Mouse (Mus musculus) leukemia stem cell, adult 10-12 weeks (primary cell): ENCODE measurements around the gene Ccdc114. TPM values are rescaled to one million over a fixed set of nuclear protein-coding genes. Genes with fewer than 3 reads are reported as not detected.

Experiments
- polyA plus RNA-seq: library from polyadenylated mRNA; stranded (reverse); fragments of >175 nt; gene quantifications from 2 replicates; pipeline ENCODE4 v1.2.3, GENCODE M21; 2012; ENCODE audit warnings: low replicate concordance

The Ccdc114 gene
- 0.83 and 1.0 TPM in 2 replicates for polyA plus RNA-seq

DNA sequence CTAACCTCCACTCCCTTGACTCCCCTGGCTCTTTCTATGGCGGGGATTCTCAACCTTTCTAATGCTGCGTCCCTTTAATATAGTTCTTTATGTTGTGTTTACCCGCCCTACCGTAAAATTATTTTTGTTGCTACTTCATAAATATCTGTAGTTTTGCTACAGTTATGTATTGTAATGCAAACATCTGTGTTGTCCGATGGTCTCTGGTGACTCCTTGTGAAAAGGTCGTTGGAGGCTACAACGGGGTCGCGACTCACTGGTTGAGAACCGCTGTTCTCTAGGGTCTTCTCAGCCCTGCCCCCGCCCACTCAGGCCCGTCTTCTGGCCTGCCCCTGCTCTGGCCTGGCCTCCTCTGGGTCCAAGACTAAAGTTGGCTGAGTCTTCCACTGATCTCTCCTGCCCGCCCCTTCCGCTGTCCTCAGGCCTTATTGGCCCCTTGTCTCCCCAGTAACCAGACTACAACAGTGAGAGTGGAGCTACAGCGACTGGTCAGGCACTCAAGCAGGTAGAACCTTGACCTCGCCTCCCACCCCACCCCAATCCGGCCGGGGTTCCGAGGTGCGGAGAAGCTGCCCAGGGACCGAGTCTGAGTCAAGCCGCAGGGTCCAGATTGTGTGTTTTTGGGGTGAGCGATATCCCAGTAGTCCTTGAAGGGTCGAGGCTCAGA, at the start of gene Ccdc114:
Gene Ccdc114 (plus strand): TSS at position 311 of the 667 bp plus-strand sequence.

DNA sequence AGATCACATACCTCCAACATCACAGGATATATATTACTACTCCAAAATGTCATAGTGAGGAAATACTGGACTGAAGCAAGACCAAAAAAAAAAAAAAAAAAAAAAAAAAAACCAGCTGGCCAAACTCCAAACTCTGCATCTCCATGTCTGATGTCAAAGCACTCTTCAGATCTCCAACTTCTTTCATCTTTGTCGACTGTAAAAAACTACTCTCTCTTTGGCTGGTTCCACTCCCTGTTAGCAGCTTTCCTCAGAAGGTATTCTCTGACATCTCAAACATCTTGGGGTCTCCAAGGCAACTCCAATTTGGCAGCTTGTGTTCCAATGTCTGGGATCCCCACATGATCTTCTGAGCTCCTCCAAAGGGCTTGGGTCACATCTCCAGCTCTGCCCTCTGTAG, 45.6 kb upstream of the Ccdc114 start, which contains the start of gene Grin2d:
Gene Grin2d (minus strand): TSS at position 101 of the 400 bp plus-strand sequence.

DNA sequence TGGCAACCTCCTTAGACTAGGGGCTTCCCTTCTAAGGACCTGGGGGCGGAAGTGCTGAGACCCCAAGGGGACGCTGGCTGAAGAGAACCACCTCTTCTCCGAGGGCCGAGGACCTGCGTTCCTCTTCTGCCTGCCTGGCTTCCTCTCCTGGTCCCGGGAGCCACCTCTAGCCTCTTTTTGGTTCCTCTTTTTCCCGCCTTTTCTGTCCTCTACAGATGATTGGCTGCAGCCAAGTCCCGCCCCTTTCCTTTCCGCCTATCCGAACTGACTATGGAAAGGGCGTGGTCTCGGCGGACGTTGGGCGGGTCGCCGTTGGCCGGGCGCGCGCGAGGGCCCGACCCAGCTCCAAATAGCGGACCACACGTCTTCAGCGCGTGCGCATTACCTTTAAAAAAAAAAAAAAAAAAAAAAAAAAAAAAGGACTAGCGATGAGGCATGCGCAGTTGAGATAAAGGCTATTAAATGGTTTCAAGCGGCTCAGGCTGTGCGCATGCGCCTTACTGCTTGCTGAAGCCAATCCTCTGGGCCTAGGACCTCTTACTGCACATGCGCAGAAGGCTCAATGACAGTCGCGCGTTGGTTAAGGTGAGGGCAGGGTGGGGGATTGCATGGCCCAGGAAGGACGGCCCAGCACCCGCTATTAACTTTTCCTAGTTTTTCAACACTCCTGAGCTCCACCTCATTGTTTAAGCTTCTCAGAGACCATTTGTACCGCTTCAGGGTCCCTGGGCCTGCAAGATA, 27.2 kb upstream of the Ccdc114 start, which contains the start of the genes Syngr4 and Tmem143:
Gene Syngr4 (minus strand): TSS at position 198 of the 741 bp plus-strand sequence.
Gene Tmem143 (plus strand): TSS at position 425 of the 741 bp plus-strand sequence.

DNA sequence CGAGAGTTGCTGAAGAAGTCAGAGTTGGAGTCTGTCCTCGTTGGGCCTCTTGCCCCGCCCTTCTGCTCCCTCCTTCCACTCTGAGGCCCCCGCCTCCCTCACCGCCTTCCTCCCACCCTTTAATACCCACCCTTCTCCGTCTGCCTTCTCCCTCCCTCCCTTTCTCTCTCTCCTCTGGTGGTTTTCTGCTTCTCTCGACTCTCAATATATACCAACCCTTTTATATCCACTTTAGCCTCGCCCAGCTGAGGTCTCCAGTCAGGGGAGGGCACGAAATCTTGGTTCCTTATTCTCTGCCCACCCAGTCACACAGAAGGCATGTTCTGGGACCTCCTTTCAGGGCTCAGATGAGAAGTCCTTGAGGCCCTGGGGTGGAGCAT, 2.6 kb upstream of the Ccdc114 start, which contains the start of gene Emp3:
Gene Emp3 (minus strand): TSS at position 163 of the 380 bp plus-strand sequence.

Other genes with a start within 250 kb of the Ccdc114 start
- gene Ntn5, start 240.1 kb upstream of the Ccdc114 start, polyA plus RNA-seq, result 0.69 and 0.93 TPM in 2 replicates
- not detected in 2 replicates for gene Sec1, start 229.7 kb upstream of the Ccdc114 start, polyA plus RNA-seq
- gene Car11, start 224.2 kb upstream of the Ccdc114 start, polyA plus RNA-seq, result 0.55 TPM in 1 of 2 replicates, not detected in the other
- 7.1 and 10.3 TPM in 2 replicates for gene Dbp, start 219.0 kb upstream of the Ccdc114 start, polyA plus RNA-seq
- 7,435 and 17,506 TPM in 2 replicates for gene Rpl18, start 208.6 kb upstream of the Ccdc114 start, polyA plus RNA-seq
- 120 and 196 TPM in 2 replicates for gene Sphk2, start 206.1 kb upstream of the Ccdc114 start, polyA plus RNA-seq
- 2.5 and 3.1 TPM in 2 replicates for gene Fam83e, start 202.9 kb upstream of the Ccdc114 start, polyA plus RNA-seq
- not detected in 2 replicates for gene Spaca4, start 198.3 kb upstream of the Ccdc114 start, polyA plus RNA-seq
- gene Lmtk3, start 140.3 kb upstream of the Ccdc114 start, polyA plus RNA-seq, result 0.23 and 0.87 TPM in 2 replicates
- not detected in 2 replicates for gene Sult2b1, start 139.4 kb upstream of the Ccdc114 start, polyA plus RNA-seq
- gene Cyth2, start 109.5 kb upstream of the Ccdc114 start, polyA plus RNA-seq, result 111 and 339 TPM in 2 replicates
- gene Kcnj14, start 99.3 kb upstream of the Ccdc114 start, polyA plus RNA-seq, result 0.52 and 0.74 TPM in 2 replicates
- gene Grwd1, start 93.1 kb upstream of the Ccdc114 start, polyA plus RNA-seq, result 35.1 and 38.4 TPM in 2 replicates
- gene Kdelr1, start 51.3 kb upstream of the Ccdc114 start, polyA plus RNA-seq, result 924 and 1,158 TPM in 2 replicates
- gene Grin2d, start 45.7 kb upstream of the Ccdc114 start, polyA plus RNA-seq, result 0.38 and 0.52 TPM in 2 replicates
- 1.0 and 3.0 TPM in 2 replicates for gene Syngr4, start 27.4 kb upstream of the Ccdc114 start, polyA plus RNA-seq
- 14.5 and 32.3 TPM in 2 replicates for gene Tmem143, start 27.1 kb upstream of the Ccdc114 start, polyA plus RNA-seq
- 44.3 and 105 TPM in 2 replicates for gene Emp3, start 2.7 kb upstream of the Ccdc114 start, polyA plus RNA-seq
- 0.03 TPM in 1 of 2 replicates, not detected in the other for gene Abcc6, start 106.2 kb downstream of the Ccdc114 start, polyA plus RNA-seq
- 106 and 111 TPM in 2 replicates for gene Nomo1, start 109.6 kb downstream of the Ccdc114 start, polyA plus RNA-seq
- not detected in 2 replicates for gene Kcnj11, start 176.7 kb downstream of the Ccdc114 start, polyA plus RNA-seq